ENCODE assay signal across 8 mouse cellular contexts in genomic region chr14:14863690-14864356, GRCm38 (mm10).
A peak's percentile ranks its signal among the peaks of the same experiment; 100 is the strongest.
DNase-seq lines count a peak whose midpoint lies in the region; ATAC-seq and TF ChIP-seq lines count a peak whose summit lies in the region.

No protein-coding gene starts in this region.

- H3K27ac ChIP-seq in forebrain, postnatal 0 days (ENCODE audit: low read depth, low read length): no peak overlapping the region

- TF ChIP-seq CTCF in forebrain, postnatal 0 days (IDR thresholded peaks at IDR 0.05; ENCODE audit: low read depth): peak; percentile 90

- H3K27me3 ChIP-seq in forebrain, postnatal 0 days (ENCODE audit: insufficient read depth, low read length): no peaks in the 10 kb centered on the region

- no peak overlapping the region for H3K9ac ChIP-seq in forebrain, postnatal 0 days

- WGBS in forebrain, postnatal 0 days: 14% methylated on average over 7 of the region's 7 CpGs

- H3K4me3 ChIP-seq in forebrain, postnatal 0 days (ENCODE audit: low read depth, low read length): no peak overlapping the region

- H3K36me3 ChIP-seq in forebrain, postnatal 0 days (ENCODE audit: insufficient read depth): no peaks in the 10 kb centered on the region

- H3K4me2 ChIP-seq in forebrain, postnatal 0 days (ENCODE audit: low read depth): no peak overlapping the region

- H3K4me1 ChIP-seq in forebrain, postnatal 0 days (ENCODE audit: insufficient read depth): no peaks in the 10 kb centered on the region; the same call in 1 of the 2 replicates

- no peaks in the 10 kb centered on the region for H3K9me3 ChIP-seq in forebrain, postnatal 0 days (ENCODE audit: low read length)

- peak; percentile 85 for ATAC-seq in forebrain, postnatal 0 days

- DNase-seq in Muller cell, postnatal 12 days (ENCODE audit: inconsistent ontology term): peak; percentile 82
- DNase-seq in cerebellum, adult 18-20 months: peak; percentile 75 to 90
- peak; percentile 95 for DNase-seq in forebrain, postnatal 0 days
- DNase-seq in heart, postnatal 36 days: peak; percentile 78 to 79
- peak; percentile 84 for DNase-seq in layer of hippocampus, adult 11-12 months (ENCODE audit: low spot score)
- DNase-seq in lung, postnatal 10 days: peak; percentile 90
- peak; percentile 74 for DNase-seq in ovary, postnatal 36 days (ENCODE audit: low spot score)
- DNase-seq in thymus, postnatal 4 days: peak; percentile 83

- intact Hi-C loops in heart, postnatal 36 days (cut with DNase I): loop anchor here (1.0 to 10.0 kb wide), 7 partner anchors 41 to 1521 kb away; partner anchors contain the start of genes Il3ra and Slc4a7
